Mouse (Mus musculus) A20 (cell line): ENCODE measurements around the gene Pde1b.
A peak's percentile ranks its signal among the peaks of the same experiment; 100 is the strongest.

ENCODE experiments used
- DNase-seq: peaks from one replicate; pipeline ENCODE4 v3.0.0-alpha.2; 2011; ENCODE audit warnings: low read depth, low spot score

Gene Pde1b

DNA sequence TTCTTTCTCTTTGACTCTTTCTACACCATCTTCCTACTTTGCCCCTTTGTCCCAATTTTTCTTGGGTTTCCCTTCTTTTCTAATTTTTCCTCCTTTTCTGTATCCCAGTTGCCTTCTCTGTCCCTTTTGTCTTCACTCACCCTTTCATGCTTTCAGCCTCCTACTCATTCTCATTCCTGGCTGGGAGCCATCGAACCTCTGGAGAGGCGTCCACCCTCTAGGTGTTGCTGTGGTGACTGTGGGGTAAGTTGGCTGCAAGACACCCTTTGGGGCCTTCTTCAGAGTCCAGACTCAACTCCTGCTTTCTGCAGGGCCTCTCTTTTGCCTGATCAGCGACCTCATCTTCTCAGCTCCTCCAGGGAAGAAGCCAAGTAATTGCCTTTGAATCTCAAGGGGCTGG lies 6.5 kb downstream of the Pde1b start:
- no peak for DNase-seq

DNA sequence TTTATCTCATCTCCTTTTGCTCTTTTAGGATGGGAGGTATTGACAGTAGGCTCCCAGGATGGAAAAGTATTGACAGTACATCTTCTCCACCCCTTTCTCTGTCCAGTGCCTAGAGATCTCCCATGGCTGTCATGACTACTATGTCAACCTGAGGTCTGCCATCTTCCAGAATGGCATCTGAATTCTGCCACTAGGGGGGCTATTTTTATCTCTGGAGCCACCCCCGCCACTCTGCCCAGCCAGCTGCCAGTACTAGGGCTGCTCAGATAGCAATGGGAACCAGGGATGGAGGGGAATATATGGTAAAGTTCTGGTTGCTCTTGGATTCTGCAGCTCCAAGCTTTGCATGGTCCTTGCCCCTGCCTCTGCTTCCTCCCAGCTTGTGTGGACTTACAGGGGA lies 8.8 kb downstream of the Pde1b start:
- no peak for DNase-seq

DNA sequence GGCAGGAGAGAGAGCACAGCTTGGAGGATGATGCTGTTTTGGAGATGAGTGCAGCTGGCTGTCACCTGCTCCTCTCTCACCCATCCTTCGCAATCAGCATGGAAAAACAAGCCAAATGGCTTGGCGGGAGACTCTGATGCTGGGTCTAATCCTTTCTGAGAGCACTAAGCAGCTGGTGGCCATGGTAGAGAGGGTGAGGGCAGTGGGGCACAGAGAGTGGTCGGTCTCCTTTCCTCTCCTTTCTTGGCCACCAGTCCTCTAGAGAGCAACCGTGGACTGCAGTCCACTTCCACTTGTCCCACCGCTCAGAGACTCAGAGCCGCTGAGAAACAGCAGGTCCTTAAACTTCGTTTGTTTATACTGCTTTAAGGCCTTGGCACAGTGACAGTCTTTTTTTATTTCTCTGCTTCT lies 10.8 kb downstream of the Pde1b start:
- DNase-seq: no peak

DNA sequence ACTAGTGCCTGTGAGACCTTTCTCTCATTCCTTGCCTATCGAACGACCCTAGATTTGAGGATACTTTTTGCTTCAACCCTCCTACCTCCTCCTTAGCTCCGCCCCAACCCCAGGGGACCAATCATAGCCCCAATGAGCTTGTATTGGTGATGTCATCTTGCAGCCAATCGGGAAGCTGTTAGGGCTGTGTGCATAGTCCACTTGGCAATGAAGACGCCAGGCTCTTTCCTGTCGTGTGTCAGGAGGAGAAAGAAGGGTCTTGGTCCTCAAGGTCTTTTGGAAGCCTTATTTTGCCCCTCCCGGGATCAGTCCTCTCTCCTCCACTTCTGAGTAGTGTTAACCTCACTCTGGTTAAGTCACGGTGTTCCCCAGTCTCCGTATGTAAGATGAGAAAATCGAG lies 11.3 kb downstream of the Pde1b start:
- no peak for DNase-seq

DNA sequence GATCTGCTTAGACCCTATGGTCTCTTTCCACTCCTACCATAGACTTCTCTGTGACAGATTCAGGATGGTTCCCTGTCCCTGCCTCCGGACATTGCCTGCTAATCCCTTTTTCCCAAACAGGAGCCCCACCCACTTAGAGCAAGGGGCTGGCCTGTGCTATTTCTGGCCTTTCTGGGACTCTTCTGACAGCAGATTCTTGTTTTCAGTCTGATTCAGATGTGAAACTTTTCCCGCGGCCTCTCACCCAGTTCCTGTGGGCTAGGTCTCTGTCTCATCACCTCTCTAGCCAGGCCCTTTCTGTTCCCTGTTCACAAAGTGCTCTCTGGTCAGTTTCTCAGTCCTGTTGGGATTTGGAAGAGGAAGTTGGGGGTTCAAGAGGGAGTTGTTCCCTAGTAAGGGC lies 12.1 kb downstream of the Pde1b start:
- DNase-seq: no peak

DNA sequence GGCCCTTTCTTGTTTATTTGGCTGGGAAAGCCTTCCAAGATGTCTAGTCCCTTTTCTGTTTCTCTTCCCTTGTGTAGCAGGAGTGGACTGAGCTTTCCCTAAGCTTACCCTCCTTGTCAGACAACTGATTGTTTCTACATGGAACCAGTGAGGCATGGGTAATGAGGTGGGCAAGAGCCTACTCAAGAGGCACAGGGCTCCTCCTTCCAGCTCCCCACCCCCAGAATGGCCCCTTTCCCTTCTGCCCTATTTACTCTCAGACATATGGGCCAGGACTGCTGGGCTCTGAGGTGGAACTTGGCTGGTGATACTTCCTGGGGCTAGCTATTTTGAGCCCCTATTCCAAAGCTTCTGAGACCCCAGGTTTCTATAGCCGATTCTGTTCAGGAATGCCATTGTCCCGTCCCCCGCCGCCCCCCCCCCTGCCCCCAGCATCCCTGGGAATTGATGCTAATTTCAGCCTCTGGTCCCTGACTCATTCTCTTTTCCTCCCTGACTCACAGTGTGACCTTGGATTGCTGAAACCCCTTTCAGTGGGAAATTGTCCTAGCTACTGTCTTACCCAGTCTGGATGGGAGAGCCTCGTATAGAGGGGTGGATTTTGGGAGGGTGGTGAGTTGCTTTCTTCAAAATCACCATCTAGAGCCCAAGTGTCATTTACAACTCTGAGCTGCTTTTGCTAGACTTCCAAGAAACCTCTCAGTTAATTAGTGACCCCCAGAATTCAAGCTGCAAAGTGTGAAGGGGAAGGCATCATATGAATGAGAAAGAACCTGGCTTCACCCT lies 16.0 kb downstream of the Pde1b start:
- no peak for DNase-seq

DNA sequence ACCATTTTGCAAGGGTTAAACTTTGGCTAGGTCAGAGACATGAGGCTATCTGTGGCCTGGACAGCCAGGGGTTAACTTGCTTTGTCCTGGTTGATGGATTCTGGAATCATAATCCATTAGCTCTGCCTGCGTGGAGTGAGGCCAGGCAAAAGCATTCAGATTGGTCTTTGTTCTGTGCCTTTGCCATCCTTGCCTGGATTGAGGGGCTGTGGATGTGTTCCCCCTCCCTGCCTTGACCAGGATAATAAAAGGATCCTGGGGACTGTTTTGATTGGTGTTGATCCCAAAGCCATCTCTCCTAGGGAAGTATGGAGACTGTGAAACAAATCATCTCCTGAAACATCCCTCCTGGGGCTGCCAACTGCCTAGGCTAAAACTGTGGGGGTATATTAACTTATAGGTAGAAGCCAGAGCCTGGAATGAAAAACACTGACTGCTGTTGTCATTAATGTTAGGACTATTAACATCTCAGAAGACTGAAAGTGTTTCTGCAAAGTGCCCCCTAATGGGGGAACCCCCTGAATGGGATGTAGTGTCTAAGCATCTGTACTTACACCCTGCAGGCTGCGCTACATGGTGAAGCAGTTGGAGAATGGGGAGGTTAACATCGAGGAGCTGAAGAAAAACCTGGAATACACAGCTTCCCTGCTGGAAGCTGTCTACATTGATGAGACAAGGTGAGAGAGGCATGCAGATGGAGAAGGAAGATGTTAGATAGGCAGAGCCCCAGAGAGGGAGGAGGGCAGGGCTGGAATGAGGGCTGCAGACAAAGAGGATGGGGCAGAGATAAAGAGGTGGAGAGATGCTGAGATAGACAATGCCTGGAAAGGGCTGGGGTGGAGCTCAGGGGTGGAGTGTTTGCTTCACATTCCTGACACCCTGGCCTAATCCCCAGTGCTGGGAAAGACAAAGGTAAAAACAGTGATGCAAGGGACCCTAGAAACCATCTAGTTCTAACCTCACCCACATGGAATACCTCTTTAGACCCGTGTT lies 16.8 kb downstream of the Pde1b start:
- DNase-seq: no peak

DNA sequence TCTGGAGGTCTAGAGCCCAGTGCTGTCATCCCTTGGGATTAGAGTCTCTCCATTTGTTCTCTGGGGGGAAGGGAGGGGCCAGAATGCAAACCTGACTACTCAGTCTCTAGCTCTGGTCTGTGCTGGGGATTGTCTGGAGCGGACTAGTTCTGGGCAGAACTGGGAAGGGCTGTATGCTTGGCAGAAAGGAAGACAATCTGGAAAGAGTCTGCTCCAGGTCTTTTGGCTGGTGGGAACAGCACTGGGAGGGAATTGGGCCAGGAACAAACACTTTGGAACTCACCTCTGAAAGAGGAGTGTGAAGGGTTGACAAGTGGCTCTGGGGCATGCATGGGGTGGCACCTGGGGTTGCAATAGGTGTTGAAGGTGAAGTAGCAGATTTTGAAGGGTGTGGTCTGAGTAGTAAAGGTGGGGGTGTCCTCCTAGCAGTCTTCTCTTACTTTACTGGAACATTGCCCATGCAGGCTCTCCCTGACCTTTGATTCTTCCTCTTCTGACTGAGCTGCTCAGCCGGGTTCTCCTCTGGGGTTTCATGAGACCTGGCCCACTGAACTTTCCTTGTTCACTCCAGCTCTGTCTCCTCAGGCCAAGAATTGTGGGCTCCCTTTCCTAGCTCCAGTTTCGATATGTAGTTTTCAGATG lies 19.7 kb downstream of the Pde1b start:
- DNase-seq: no peak

DNA sequence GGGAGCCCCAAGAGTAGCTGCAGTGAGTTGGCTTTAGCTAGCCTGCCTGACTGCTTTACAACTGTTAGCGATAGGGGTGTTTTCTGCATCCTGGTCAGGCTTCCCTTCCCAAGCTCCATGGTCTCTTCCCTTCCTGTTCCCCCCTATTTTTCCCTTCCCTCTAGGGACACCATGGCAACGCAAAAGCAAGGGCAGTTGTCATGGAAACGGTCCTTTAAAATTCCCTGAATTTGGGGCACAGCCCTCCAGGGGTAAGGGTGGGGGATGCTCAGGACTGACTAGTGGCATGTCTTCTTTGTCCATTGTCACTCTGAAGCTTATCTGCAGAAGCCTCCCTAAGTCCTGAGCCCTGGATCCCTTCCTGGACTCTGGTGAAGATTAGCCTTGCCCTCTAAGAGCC lies 20.3 kb downstream of the Pde1b start:
- no peak for DNase-seq

DNA sequence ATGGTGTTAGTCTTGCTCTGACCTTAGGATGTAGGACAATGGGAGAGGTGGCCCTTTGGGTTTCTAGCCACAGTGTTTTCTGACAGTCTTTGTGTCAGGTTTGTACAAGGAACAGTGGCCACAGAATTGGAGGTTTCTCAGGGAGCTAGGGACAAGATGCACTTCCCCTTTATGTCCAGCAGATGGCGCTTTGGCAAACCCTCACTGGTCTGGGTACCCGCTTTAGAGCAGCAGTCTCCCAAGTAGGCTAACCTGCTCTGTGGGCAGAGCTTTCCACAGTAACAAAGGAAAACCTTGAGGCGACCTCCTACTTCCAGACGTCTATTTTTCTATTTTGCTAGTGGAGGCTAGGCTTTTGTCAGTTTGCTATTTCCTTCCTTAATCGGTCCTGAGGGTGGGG lies 27.5 kb downstream of the Pde1b start:
- DNase-seq: peak; percentile 48

DNA sequence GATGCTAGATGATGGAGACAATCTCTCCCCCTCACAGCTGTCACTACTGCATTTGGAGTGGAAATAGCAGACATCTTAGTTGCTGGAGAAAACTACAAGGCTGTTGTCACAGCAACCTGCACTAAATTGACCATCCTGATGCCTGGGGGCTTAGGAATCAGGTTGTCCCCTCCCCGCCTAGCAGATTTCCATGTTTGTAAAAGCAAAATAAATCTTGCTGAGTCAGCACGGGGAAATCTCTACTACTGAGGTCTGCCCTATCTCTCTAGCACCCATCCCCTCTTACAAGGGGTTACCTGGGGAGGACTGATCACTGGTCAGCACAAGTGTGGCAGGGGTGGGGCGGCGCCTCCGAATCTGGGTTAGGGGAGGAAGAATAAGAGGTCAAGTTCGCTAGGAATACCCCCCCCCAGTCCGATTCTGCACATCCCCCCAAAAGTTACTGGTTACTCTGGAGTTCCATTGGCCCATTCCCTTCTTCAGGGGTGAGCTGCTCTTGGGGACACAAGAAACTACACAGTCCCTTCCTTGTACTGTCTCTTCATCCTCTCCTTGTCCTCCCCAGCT lies 31.3 kb downstream of the Pde1b start:
- DNase-seq: no peak

DNA sequence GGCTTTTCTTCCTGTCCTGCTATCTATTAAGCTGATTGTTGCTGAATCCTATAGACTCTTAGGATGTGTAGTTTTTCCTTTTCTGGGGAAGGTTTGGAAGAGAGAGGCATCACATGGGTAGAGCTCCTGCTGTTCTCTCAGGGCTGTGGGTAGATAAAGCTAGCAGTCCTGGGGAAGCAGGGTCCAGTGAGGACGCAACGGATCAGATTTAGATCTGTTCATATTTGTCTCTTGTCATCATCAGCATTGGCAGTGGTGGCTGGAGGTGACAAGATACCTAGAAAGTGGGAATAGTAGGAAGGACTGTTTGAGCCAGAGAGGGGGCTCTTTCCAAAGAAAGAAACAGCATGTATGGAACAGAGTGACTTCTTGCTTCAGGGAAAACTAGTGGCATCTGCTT lies 32.2 kb downstream of the Pde1b start:
- no peak for DNase-seq

DNA sequence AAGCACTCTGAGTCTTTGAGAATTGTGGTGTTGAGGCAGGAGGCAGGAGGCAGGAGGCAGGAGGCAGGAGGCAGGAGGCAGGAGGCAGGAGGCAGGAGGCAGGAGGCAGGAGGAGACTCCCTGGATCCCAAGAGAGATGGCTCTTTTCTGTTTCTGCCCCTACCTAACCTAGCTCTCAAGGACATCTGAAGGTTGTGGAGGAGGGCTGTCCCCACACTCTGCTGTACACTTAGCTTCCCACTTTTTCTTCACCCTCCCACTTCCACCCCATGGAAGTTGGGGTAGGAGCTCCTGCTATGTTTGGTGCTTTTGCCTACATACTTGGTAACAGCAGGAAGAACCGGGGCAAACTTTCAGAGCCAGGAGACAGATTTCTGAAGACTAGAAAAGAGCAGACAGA lies 33.0 kb downstream of the Pde1b start:
- DNase-seq: no peak

DNA sequence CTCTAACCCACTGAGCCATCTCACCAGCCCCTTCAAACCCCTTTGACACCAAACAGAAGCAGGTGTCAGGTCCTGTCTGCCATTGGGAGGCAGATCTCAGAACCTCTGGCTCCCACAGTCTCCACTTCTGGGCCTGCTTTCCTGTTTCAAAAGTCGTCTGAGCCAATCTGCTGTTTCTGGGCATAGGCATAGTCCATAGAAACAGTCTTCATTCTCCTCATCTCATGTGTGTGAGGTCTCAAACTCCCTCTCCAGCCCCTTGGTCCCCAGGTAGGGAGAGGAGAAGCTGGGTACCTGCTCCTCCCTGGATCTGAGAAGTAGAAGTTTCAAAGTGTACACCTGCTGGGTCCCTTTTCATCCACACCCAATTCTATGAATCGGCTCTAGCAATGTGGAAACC lies 33.6 kb downstream of the Pde1b start:
- no peak for DNase-seq

DNA sequence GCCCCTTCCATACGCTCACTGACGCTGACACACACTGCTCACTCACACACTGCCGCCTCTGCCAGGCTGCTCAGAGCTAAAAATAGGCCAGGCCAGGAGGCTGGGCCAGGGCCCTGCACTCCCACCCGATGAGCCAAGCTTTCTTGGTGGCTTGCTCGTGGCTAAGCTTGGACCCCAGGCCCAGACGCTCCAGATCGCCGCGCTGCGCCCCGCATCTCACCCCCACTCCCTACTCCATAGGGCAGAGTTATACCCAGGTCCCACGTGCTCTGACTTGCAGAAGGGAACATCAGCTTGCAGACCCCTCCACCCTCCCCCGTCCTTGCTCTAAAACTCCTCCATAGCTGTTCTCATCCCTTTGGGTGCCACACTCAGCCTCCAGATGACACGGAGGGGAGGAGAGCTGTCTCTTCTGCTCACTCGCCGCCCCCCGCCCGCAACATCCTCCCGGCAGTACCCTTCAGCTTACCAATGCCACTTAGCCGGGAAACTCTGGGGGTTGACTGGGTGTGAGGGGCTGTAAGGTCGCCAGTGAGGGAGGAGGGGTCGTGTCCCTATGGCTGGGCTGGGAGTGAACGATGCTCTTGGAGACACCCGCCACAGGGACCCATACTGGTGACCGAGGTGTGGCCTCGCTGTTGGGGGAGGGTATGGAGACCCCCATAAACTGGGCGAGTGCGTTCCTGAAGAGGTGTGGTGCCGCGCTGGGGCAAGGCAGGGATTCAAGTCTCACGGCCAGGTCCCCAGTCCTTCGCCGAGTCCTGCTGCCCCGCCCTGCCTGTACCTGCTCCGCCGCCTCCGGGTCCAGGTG lies 34.4 kb downstream of the Pde1b start:
- DNase-seq: no peak

DNA sequence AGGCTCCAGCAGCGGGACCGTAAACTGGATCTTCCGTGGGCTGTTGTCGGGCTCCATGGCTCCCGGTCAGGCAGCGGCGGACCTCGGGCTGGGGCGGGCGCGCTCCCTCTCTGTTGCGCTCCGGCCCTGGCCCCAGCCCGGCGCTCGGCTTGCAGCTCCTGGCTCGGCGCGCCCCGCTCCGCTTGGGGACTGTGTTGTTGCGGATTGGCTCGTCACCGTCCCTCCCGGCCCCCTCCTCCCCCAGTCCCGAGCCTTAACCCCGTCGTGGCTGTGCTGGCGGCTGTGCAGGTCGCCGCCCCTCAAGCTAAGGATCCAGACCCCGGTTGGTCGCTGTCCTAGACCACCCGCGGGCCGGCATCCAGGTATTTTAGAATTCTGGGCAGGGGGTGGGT lies 35.0 kb downstream of the Pde1b start, which contains the start of gene Ppp1r1a:
Gene Ppp1r1a (minus strand): TSS at position 182 of the 392 bp plus-strand sequence.
- no peak for DNase-seq

DNA sequence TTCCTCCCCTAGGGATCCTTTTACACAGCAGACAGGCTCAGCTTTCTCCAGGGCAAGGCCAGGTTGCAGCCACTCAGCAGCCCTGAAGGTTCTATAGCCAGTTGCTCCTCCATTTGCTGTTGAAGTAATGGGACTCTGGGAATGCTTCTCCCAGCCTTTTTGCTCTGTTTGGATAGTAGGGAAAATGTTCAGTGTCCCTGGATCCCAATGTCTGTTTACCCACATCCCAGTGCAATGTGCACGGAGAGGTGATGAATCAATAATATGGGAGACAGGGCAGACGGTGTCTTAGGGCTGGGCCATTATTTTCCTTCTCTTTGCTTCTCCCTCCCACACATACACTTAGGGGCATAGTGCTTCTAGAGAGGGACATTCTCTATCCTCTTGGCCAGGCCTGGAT lies 36.4 kb downstream of the Pde1b start:
- DNase-seq: no peak

DNA sequence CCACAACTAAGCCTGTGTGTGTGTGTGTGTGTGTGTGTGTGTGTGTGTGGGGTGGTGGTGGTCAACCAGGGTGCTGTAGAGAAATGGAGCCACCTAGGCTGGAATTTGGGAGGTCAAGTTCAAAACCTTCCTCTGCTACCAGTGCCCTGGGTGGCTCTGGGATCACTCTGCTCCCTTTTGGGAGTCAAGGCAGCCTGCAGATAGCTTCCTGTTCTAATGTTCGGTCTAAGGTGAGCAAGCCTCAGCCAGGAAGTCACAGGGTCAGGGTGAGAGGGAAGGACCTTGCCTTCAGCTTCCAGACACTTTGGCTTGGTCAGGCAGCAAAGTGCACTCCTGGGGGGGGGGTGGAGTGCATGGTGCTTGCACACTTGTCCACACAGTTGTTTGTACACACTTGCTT lies 37.8 kb downstream of the Pde1b start:
- no peak for DNase-seq

DNA sequence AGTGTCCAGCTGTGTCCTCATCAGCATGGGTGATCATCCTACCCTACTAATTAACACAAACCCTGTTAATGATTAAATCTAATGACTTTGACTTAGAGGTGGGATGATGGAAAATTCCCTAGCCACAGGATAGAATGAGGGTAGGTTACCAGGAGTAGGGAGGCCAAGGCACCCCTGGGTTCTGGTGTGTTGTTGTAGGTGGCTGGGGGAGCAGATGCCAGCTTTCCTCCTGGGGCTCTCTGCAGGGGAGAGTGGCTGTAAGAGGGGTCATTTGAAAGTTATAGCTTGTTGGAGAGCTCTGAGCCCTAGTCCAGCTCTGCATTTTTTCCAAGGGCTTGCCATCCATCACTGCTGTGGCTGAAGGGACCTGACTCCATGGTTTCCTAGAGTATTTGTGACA lies 39.7 kb downstream of the Pde1b start:
- DNase-seq: no peak

DNA sequence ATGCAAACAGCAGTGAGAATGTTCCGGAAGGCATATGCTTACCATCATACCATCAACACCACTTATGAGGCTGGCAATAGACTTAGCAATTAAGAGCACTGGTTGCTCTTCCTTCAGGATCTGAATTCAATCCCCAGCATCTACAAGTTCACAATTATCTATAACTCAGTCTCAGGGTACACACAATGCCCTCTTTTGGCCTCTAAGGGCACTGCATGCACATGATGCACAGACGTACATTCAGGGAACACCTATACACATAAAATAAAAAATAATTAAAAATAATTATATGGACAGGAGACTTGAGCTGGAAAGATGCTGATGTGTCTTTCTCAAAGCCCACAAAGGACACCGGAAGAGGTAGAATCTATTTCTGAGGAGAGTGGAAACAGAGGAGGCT lies 45.1 kb downstream of the Pde1b start:
- DNase-seq: no peak

DNA sequence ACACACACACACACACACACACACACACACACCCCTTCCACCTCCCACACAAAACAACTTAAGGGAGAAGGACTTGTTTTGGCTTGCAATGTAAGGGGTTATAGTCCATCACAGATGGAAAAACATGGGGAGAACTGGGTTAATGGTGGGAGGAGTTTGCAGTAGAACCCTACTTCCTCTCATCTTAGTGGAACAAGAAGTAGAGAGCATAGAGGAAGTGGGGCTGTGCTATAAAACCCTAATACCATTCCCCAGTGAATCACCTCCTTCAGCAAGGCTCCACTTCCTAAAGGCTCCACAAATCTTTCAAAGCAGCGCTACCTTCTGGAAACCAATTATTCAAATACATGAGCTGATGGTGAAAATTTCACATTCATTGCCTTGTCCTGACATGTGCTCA lies 46.6 kb downstream of the Pde1b start:
- DNase-seq: no peak
